Mouse (Mus musculus): ENCODE data around the gene Pdcd10. TPM values are rescaled to one million over a fixed set of nuclear protein-coding genes. Genes with fewer than 3 reads are reported as not detected.

Pdcd10 gene
- polyA plus RNA-seq, 1 experiment = 19.1 TPM

- Histone ChIP-seq H3ac (ENCODE audit: control insufficient read depth, insufficient read length) (no peak overlapping the region), H3K27me3 (ENCODE audit: control insufficient read depth, insufficient read depth, insufficient read length) (no peaks in the 10 kb centered on the region), H3K36me3 (ENCODE audit: control insufficient read depth, insufficient read depth) (no peaks in the 10 kb centered on the region), H3K4me3 (no peak overlapping the region), H3K4me2 (ENCODE audit: low read depth) (no peak overlapping the region), H3K79me2 (ENCODE audit: control insufficient read depth, insufficient read depth) (no peaks in the 10 kb centered on the region)
- no peak for TF ChIP-seq MAX (IDR thresholded peaks at IDR 0.05; ENCODE audit: low read depth)
- TF ChIP-seq POLR2AphosphoS2 (IDR thresholded peaks at IDR 0.05; ENCODE audit: insufficient read length, low read depth) = no peak
- TF ChIP-seq REST (IDR thresholded peaks at IDR 0.05; ENCODE audit: insufficient read depth, insufficient read length) = no peak
- no peak for TF ChIP-seq CEBPB (IDR thresholded peaks at IDR 0.05; ENCODE audit: insufficient read depth, poor library complexity, severe bottlenecking)
Measured at GRCm38 (mm10) chr3:75468154-75468553, 88.5 kb downstream of the Pdcd10 start.

Other genes starting within 250 kb of the Pdcd10 start
- not detected for gene Wdr49, start 74.7 kb downstream of the Pdcd10 start, polyA plus RNA-seq (2012; fragmentation: generic; extraction: Trizol)
- 0.14 TPM for gene Serpini1, start 691 bp upstream of the Pdcd10 start, polyA plus RNA-seq (2012; fragmentation: generic; extraction: Trizol)
- gene Gm29133, start 191.3 kb upstream of the Pdcd10 start, polyA plus RNA-seq (2012; fragmentation: generic; extraction: Trizol) = not detected

Data from myocyte (in vitro differentiated cells).